Mouse (Mus musculus): Measurements from ENCODE around the gene Gpbar1. TPM values are rescaled to one million over a fixed set of nuclear protein-coding genes. Genes with fewer than 3 reads are reported as not detected.
A peak's percentile ranks its signal among the peaks of the same experiment; 100 is the strongest.

The Gpbar1 gene
- polyA plus RNA-seq (2012; rRNA removed), result not detected in 2 replicates
- 0.25 and 0.34 TPM in 2 replicates for polyA plus RNA-seq (2014; fragmentation: Nextera tagmentation; extraction: Ambion mirVana)

DNA sequence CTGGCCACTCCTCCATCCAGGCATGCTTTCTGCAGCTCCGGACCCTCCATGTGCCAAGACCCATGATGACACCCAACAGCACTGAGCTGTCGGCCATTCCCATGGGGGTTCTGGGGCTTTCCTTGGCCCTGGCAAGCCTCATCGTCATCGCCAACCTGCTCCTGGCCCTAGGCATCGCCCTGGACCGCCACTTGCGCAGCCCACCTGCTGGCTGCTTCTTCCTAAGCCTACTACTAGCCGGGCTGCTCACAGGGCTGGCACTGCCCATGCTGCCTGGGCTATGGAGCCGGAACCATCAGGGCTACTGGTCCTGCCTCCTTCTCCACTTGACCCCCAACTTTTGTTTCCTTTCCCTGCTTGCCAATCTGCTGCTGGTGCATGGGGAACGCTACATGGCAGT, at the start of gene Gpbar1:
Gene Gpbar1, plus strand, starts transcription at position 13 of the 400 bp plus-strand sequence.
- Histone ChIP-seq H3K27ac (replicated peaks; ENCODE audit: low read depth, low read length) (no peak within 1 kb of the TSS), H3K36me3 (ENCODE audit: control insufficient read depth, insufficient read depth, low read length) (peaks cover 43% of the 10 kb centered on the region), H3K9ac (ENCODE audit: low read depth, low read length, severe bottlenecking) (no peak within 1 kb of the TSS), H3K4me3 (replicated peaks; ENCODE audit: low read length) (no peak within 1 kb of the TSS), H3K27me3 (ENCODE audit: control insufficient read depth, insufficient read depth, low read length) (no peaks in the 10 kb centered on the region), H3K4me2 (replicated peaks; ENCODE audit: low read depth, low read length, severe bottlenecking) (no peak within 1 kb of the TSS), H3K4me1 (ENCODE audit: control insufficient read depth, insufficient read depth, low read length) (peaks cover under 1% of the 10 kb centered on the region), H3K9me3 (ENCODE audit: control insufficient read depth, low read length) (no peaks in the 10 kb centered on the region)
- WGBS, result 90% methylated on average over 10 of the region's 10 CpGs
- ATAC-seq (ENCODE audit: low FRiP score, low read depth), result no peak
- no peak for TF ChIP-seq POLR2A (IDR thresholded peaks at IDR 0.05; ENCODE audit: borderline replicate concordance, extremely low read depth, insufficient read depth, insufficient read length)
- DNase-seq (ENCODE audit: low spot score), result no peak

DNA sequence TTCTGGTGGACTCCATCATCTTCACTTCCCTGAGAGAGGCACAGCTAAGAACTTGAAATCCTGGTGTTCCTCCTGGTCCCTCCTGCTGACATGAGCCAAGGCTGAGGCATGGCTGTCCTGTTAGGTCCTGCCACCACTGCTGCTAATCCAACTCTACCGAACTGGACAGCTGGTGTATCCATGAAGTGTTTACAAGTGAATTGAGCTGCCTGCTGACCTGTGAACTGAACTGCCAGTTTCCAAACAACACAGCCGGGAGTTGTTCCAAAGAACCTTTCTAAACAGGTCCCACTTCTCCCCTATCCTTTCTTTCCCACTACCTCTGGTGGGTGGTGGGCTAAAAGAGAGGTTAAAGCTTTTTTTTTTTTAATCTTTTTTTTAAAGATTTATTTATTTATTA, 48.4 kb upstream of the Gpbar1 start:
- H3K27ac ChIP-seq (replicated peaks; ENCODE audit: low read depth, low read length), result no peak overlapping the region
- no peak overlapping the region for H3K4me3 ChIP-seq (replicated peaks; ENCODE audit: low read length)
- H3K4me1 ChIP-seq (ENCODE audit: control insufficient read depth, insufficient read depth, low read length), result no peaks in the 10 kb centered on the region
- no peak overlapping the region for H3K9ac ChIP-seq (ENCODE audit: low read depth, low read length, severe bottlenecking)
- no peaks in the 10 kb centered on the region for H3K36me3 ChIP-seq (ENCODE audit: control insufficient read depth, insufficient read depth, low read length)
- H3K27me3 ChIP-seq (ENCODE audit: control insufficient read depth, insufficient read depth, low read length), result no peaks in the 10 kb centered on the region
- no peaks in the 10 kb centered on the region for H3K9me3 ChIP-seq (ENCODE audit: control insufficient read depth, low read length)
- no peak for ATAC-seq (ENCODE audit: low FRiP score, low read depth)
- DNase-seq (ENCODE audit: low spot score), result no peak
- 66% methylated on average over 2 of the region's 2 CpGs for WGBS
- H3K4me2 ChIP-seq (replicated peaks; ENCODE audit: low read depth, low read length, severe bottlenecking), result no peak overlapping the region
- TF ChIP-seq POLR2A (IDR thresholded peaks at IDR 0.05; ENCODE audit: borderline replicate concordance, extremely low read depth, insufficient read depth, insufficient read length), result no peak

DNA sequence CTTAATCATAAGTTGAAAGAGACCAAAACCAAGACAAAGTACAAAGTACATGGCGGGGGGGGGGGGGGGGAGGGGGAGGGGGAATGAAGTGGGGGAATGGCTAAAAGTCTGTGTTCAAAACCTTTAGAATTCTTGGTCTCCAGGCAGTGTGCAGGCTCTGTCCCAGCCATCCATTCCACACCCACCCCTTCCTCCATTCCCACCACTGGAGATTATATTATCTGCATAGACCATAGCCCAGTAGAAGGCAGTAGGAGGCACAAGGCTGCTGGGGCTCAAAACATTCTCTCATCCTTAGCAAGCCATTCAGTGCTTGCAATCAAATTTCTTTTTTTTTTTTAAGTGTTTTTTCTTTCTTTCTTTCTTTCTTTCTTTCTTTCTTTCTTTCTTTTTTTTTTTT, 47.4 kb upstream of the Gpbar1 start:
- no peak overlapping the region for H3K4me2 ChIP-seq (replicated peaks; ENCODE audit: low read depth, low read length, severe bottlenecking)
- no peak for DNase-seq (ENCODE audit: low spot score)
- H3K4me3 ChIP-seq (replicated peaks; ENCODE audit: low read length), result no peak overlapping the region
- no peak for ATAC-seq (ENCODE audit: low FRiP score, low read depth)
- no peaks in the 10 kb centered on the region for H3K27me3 ChIP-seq (ENCODE audit: control insufficient read depth, insufficient read depth, low read length)
- no CpG with 5 or more reads among the region's 1 CpGs for WGBS
- H3K4me1 ChIP-seq (ENCODE audit: control insufficient read depth, insufficient read depth, low read length), result no peaks in the 10 kb centered on the region
- H3K9me3 ChIP-seq (ENCODE audit: control insufficient read depth, low read length), result no peaks in the 10 kb centered on the region
- TF ChIP-seq POLR2A (IDR thresholded peaks at IDR 0.05; ENCODE audit: borderline replicate concordance, extremely low read depth, insufficient read depth, insufficient read length), result no peak
- H3K9ac ChIP-seq (ENCODE audit: low read depth, low read length, severe bottlenecking), result no peak overlapping the region
- H3K27ac ChIP-seq (replicated peaks; ENCODE audit: low read depth, low read length), result no peak overlapping the region
- no peaks in the 10 kb centered on the region for H3K36me3 ChIP-seq (ENCODE audit: control insufficient read depth, insufficient read depth, low read length)

DNA sequence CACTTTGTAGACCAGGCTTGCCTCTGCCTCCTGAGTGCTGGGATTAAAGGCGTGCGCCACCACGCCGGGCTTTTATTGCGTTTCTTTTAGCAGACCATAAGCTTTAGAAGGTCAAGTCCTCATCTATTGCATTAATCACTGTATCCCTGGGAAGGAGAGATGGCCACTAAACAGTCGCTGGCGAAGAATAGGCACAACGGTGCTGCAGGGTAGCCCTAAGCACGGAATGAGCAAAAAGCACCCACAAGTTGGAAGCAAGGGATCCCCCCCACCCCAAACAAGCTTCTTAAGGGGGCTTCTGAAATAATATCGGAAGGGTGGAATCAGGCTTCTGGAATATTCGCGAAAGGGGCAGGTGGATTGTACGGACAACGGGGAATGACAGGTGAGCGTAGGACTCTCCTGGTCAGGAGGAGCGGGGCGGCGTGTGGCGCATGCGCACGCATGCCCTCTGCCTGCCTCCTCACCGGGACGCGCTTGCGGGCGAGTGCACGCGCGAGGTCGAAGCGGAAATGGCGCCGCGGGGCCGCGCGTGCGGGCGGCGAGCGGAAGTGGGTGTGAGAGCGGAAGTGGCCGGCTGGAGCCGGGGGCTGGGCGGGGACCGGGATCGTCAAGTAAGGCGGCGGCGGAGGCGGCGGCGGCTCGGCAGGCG, 42.3 kb upstream of the Gpbar1 start, which contains the start of gene Arpc2:
Gene Arpc2, plus strand, starts transcription at position 147 of the 652 bp plus-strand sequence.
- peak; percentile 66; the same call in 1 of the 2 replicates for TF ChIP-seq POLR2A (IDR thresholded peaks at IDR 0.05; ENCODE audit: borderline replicate concordance, extremely low read depth, insufficient read depth, insufficient read length)
- Histone ChIP-seq H3K27ac (replicated peaks; ENCODE audit: low read depth, low read length) (peak within 1 kb of the TSS; percentile 81), H3K27me3 (ENCODE audit: control insufficient read depth, insufficient read depth, low read length) (no peaks in the 10 kb centered on the region), H3K36me3 (ENCODE audit: control insufficient read depth, insufficient read depth, low read length) (peaks cover 2% of the 10 kb centered on the region; the same call in 1 of the 2 replicates), H3K4me1 (ENCODE audit: control insufficient read depth, insufficient read depth, low read length) (peaks cover 20% of the 10 kb centered on the region), H3K4me3 (replicated peaks; ENCODE audit: low read length) (peak within 1 kb of the TSS; percentile 99), H3K9ac (ENCODE audit: low read depth, low read length, severe bottlenecking) (peak within 1 kb of the TSS; percentile 89), H3K4me2 (replicated peaks; ENCODE audit: low read depth, low read length, severe bottlenecking) (peak within 1 kb of the TSS; percentile 74), H3K9me3 (ENCODE audit: control insufficient read depth, low read length) (no peaks in the 10 kb centered on the region)
- 2% methylated on average over 45 of the region's 55 CpGs for WGBS
- DNase-seq (ENCODE audit: low spot score) (peak; percentile 91), ATAC-seq (ENCODE audit: low FRiP score, low read depth) (peak; percentile 95)

DNA sequence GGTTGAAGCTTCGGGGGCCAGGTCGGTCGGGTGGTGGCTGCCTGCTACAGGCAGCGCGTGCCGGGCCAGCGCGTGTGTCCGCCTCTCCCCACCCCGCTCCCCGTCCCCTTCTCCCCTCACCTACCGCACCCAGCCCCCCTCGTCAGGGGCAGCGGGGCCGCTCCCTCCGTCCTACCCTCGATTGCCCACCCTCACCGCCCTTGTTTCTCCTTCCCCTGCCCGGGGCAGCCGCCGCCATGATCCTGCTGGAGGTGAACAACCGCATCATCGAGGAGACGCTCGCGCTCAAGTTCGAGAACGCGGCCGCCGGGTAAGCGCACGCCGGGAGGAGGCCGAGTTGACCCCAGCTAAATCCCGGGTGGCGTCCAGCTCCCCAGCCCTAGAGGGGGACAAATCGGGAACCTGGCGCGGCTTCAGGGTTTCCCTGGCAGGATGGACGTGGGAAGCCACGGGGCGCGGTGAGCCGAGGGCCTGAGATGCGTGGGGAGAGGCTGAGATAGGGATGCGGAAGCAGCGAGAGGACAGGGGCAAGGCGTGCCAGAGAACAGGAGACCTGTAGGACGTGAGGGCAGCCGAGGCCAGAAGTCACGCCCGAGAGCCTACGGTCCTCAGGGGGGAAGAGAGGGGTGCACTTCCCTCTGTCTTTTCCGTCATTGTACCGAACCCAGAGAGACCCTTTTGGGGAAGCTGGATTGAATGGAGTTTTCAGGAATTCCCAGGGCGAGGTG, 41.6 kb upstream of the Gpbar1 start:
- Histone ChIP-seq H3K27ac (replicated peaks; ENCODE audit: low read depth, low read length) (peak overlapping the region; percentile 81), H3K4me3 (replicated peaks; ENCODE audit: low read length) (peak overlapping the region; percentile 99), H3K27me3 (ENCODE audit: control insufficient read depth, insufficient read depth, low read length) (no peaks in the 10 kb centered on the region), H3K9ac (ENCODE audit: low read depth, low read length, severe bottlenecking) (peak overlapping the region; percentile 89), H3K9me3 (ENCODE audit: control insufficient read depth, low read length) (no peaks in the 10 kb centered on the region), H3K4me2 (replicated peaks; ENCODE audit: low read depth, low read length, severe bottlenecking) (peak overlapping the region; percentile 74), H3K4me1 (ENCODE audit: control insufficient read depth, insufficient read depth, low read length) (peaks cover 20% of the 10 kb centered on the region), H3K36me3 (ENCODE audit: control insufficient read depth, insufficient read depth, low read length) (peaks cover 4% of the 10 kb centered on the region; the same call in 1 of the 2 replicates)
- DNase-seq (ENCODE audit: low spot score) (no peak), ATAC-seq (ENCODE audit: low FRiP score, low read depth) (0 out of 2 replicates have a peak, but pooled peaks have one; percentile 12)
- no peak for TF ChIP-seq POLR2A (IDR thresholded peaks at IDR 0.05; ENCODE audit: borderline replicate concordance, extremely low read depth, insufficient read depth, insufficient read length)
- WGBS, result under 1% methylated on average over 41 of the region's 57 CpGs
